Mouse (Mus musculus): ENCODE results near the gene Klrg1. TPM values are rescaled to one million over a fixed set of nuclear protein-coding genes. Genes with fewer than 3 reads are reported as not detected.

Klrg1 gene
- 0.11 and 0.23 TPM in 2 replicates for polyA plus RNA-seq (2015; fragmentation: Nextera tagmentation; extraction: Ambion mirVana)

DNA sequence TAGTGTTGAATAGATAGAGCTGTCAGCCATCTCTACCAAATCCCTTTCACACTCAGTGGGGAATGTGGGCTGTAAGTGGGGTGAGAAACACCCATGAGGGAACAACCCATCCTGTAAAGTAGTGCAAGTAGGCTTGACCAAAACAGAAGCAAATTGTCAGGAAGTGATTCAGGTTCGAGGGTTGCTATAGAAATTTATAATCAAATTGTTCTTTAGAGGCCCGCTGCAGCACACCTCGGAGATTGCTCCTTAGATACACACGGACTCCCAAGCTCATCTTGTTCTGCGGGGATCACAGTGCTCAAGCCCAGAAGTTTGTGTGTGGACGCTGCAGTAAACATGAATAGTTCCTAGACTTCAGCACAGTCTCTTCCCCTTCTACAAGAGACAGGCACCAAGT is at the start of gene Klrg1:
Gene Klrg1, minus strand, starts transcription at position 101 of the 400 bp plus-strand sequence.

DNA sequence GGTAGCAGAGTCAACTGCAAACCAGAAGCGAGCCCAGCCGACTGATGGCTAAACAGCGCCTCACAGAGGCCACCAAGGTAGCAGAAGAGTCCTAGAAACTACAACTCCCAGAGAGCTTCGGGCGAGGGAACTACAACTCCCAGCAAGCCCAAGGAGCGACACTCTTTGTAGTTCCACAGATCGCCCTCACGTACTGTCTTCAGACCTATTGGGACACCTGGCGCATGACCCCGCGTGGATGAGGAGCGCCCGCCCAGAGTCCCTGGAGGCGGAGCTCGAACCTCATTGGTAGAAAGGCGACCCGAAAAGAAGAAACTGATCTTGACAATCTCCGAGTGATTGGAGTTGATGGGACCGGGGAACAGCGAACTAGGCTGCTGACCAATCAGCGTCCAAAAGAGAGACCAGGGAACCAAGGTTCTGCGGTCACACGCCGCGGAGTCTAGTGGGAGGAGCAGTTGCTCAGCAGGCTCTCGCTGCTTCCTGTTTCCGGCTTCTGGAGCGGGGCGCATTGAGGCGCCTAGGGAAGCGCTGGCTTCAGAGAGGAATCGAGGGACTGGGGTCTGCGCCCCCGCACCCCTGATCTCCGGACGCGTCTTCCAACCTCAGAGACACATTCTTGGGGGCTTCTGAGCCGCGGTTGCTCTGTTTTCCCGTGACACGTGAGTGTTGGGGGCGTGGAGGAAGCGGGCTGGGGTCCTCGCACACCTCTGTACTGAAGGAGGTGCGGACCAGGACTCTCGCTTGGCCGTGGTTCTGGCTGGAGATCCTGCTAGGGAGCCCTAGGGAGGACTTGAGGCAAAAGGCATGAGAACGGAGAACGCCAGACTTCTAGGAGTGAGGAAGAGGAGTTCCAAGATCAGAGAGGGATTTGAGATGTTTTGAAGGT is 26.1 kb upstream of the Klrg1 start, which contains the start of gene M6pr:
Gene M6pr, plus strand, starts transcription at position 216 of the 889 bp plus-strand sequence.

Other genes with a start within 250 kb of the Klrg1 start
- gene M6pr, start 25.8 kb upstream of the Klrg1 start, polyA plus RNA-seq (2015; fragmentation: Nextera tagmentation; extraction: Ambion mirVana): 99.9 and 104 TPM in 2 replicates
- gene Phc1, start 57.7 kb upstream of the Klrg1 start, polyA plus RNA-seq (2015; fragmentation: Nextera tagmentation; extraction: Ambion mirVana): 2.6 and 3.2 TPM in 2 replicates
- gene Rimklb, start 215.9 kb upstream of the Klrg1 start, polyA plus RNA-seq (2015; fragmentation: Nextera tagmentation; extraction: Ambion mirVana): 0.64 and 0.66 TPM in 2 replicates
- 16.4 and 21.5 TPM in 2 replicates for gene Mfap5, start 223.0 kb upstream of the Klrg1 start, polyA plus RNA-seq (2015; fragmentation: Nextera tagmentation; extraction: Ambion mirVana)